Mouse (Mus musculus): Measurements from ENCODE around the gene Folr1. TPM values are rescaled to one million over a fixed set of nuclear protein-coding genes. Genes with fewer than 3 reads are reported as not detected.

The Folr1 gene
- total and polyA plus RNA-seq, 2 experiments from 2014 or later = 28.8 to 78.5 TPM

DNA sequence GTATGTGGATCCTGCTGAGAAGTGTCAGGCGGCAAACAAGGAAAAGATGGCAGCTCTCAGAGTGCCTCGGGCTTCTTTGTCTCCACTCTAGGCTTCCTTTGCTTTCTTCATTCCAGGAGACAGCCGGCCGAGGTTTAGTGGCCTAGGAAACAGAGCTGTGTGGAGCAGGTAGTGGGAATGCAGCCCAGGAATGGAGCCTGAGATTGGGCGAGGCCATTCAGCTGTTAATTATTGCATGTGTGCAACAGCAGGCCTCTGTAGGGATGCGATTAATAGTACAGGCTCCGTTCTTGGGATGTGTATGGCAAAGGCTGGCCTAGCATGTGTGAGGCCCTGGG lies 1.5 kb downstream of the Folr1 start:
- peak overlapping the region; percentile 9; the same call in 1 of the 2 replicates for H3K27ac ChIP-seq

DNA sequence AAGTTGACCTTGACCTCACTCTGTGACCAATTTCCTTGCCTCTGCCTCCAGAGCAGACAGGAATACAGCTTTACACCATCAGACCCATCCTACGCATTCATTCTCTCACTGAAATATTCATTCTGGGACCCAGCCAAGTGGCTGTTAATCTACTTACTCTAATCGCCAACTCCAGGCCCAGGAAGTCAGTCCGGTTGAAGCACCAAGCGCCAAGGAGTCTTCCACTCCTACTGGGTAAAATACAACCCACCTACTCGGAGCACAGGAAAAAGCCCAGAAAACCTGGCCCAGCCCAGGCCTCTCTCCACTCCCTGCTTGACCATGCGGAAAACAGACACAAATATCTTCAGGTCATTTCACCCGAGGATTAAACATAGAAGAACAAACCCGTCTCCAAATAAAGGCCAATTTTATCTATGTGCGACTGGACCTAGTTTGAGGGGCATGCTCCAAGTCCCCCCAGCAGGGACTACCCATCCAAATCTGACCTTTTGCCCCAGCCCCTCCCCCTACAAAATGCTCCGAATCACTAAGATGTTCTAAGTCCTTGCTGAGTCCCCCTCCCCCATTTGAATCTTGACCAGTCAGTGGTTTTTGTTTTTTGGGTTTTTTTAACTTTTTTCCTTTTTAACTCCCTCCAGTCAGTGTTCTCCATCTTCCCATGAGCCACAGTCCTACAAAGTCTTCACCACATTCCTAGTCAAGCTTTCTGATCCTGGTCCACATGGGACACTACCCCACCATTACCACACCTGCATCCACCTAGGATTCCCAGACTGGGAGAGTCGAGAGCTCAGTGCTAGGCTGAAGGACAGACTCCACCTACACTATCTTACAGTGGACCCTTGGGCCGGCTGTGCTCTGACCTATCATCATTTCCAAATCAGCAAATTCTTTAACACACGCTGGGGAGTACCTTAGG lies 2.1 kb downstream of the Folr1 start:
- TF ChIP-seq CTCF (IDR thresholded peaks at IDR 0.05; ENCODE audit: low read depth) = no peak
- 43% methylated on average over 13 of the region's 13 CpGs for WGBS
- H3K4me2 ChIP-seq (ENCODE audit: low read depth, low read length) = no peak overlapping the region
- H3K4me3 ChIP-seq (ENCODE audit: low read length) = no peak overlapping the region
- no peaks in the 10 kb centered on the region for H3K36me3 ChIP-seq (ENCODE audit: insufficient read depth, low read length)
- DNase-seq (ENCODE audit: low spot score) (peak; percentile 20), ATAC-seq (no peak)
- H3K27me3 ChIP-seq (ENCODE audit: insufficient read depth, low read length) = no peaks in the 10 kb centered on the region
- no peaks in the 10 kb centered on the region for H3K4me1 ChIP-seq (ENCODE audit: insufficient read depth, low read length)
- H3K27ac ChIP-seq = peak overlapping the region; percentile 9; the same call in 1 of the 2 replicates
- H3K9ac ChIP-seq (replicated peaks; ENCODE audit: low read length) = no peak overlapping the region
- H3K9me3 ChIP-seq (ENCODE audit: low read length) = no peaks in the 10 kb centered on the region

More for the DNA sequence above, 1.5 kb downstream of the Folr1 start:
- 0 out of 2 replicates have a peak, but pooled peaks have one; percentile 43 for ATAC-seq
- no peaks in the 10 kb centered on the region for H3K4me1 ChIP-seq (ENCODE audit: insufficient read depth, low read length)
- DNase-seq (ENCODE audit: low spot score) = peak; percentile 28
- no peak overlapping the region for H3K4me2 ChIP-seq (ENCODE audit: low read depth, low read length)
- H3K9ac ChIP-seq (replicated peaks; ENCODE audit: low read length) = no peak overlapping the region
- H3K27me3 ChIP-seq (ENCODE audit: insufficient read depth, low read length) = no peaks in the 10 kb centered on the region
- H3K4me3 ChIP-seq (ENCODE audit: low read length) = no peak overlapping the region
- WGBS = 32% methylated on average over 7 of the region's 7 CpGs
- TF ChIP-seq CTCF (IDR thresholded peaks at IDR 0.05; ENCODE audit: low read depth) = no peak
- H3K9me3 ChIP-seq (ENCODE audit: low read length) = no peaks in the 10 kb centered on the region
- no peaks in the 10 kb centered on the region for H3K36me3 ChIP-seq (ENCODE audit: insufficient read depth, low read length)

DNA sequence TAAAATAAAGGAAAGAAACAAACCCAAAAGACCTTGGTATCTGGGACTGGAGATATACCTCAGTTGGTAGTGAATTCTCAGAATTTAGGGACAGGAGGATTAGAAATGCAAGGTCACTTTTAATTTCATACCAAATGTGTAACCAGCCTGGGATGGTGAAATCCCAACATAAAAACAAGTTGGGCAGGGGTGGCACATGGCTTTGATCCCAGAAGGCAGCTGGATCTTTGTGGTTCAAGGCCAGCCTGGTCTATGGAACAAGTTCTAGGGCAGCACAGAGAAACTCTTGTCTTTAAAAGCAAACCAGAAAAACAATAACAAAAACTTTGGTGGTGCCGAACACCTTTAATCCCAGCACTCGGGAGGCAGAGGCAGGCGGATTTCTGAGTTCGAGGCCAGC lies 3.1 kb downstream of the Folr1 start:
- Histone ChIP-seq H3K4me3 (ENCODE audit: low read length) (no peak overlapping the region), H3K4me1 (ENCODE audit: insufficient read depth, low read length) (no peaks in the 10 kb centered on the region), H3K9me3 (ENCODE audit: low read length) (no peaks in the 10 kb centered on the region), H3K27me3 (ENCODE audit: insufficient read depth, low read length) (no peaks in the 10 kb centered on the region), H3K4me2 (ENCODE audit: low read depth, low read length) (no peak overlapping the region), H3K9ac (replicated peaks; ENCODE audit: low read length) (no peak overlapping the region), H3K36me3 (ENCODE audit: insufficient read depth, low read length) (no peaks in the 10 kb centered on the region), H3K27ac (no peak overlapping the region)
- WGBS = 92% methylated on average over 4 of the region's 4 CpGs
- ATAC-seq (no peak), DNase-seq (ENCODE audit: low spot score) (no peak)
- no peak for TF ChIP-seq CTCF (IDR thresholded peaks at IDR 0.05; ENCODE audit: low read depth)

DNA sequence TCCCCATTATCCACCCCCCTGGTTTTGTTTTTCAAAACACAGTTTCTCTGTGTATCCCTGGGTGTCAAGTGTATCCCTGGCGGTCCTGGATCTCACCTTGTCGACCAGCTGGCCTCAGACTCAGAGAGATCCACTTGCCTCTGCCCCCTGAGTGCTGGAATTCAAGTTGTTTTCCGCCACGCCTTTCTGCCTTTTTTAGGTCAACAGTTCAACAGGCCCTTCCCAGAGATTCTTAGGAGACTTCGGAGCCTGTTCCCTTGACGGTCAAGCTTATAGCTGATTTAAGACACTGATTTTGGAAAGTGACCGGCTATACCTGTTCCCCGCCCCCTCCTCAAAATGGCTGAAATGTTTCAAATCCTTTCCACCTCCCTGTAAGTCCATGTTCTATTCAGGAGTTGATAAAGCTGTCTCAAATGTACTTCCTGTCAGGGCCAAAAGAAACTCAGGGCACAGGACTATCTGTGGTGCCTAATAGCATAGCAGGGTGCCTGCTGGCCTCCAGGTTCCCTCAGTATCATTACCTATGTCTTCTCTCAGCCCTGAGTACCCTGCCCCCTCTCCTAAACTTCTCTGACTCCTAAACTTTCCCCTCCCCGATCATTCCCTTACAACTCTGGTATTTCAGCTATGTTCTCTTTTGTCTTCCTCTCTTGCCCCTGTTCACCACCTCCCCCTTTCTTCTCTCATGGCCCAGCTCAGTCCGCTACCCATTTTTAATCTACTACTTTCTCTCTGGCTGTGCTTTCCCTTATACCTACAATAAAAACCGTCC lies 3.9 kb downstream of the Folr1 start:
- no peaks in the 10 kb centered on the region for H3K27me3 ChIP-seq (ENCODE audit: insufficient read depth, low read length)
- WGBS = 81% methylated on average over 11 of the region's 11 CpGs
- H3K27ac ChIP-seq = no peak overlapping the region
- H3K36me3 ChIP-seq (ENCODE audit: insufficient read depth, low read length) = no peaks in the 10 kb centered on the region
- no peak for TF ChIP-seq CTCF (IDR thresholded peaks at IDR 0.05; ENCODE audit: low read depth)
- no peak overlapping the region for H3K4me3 ChIP-seq (ENCODE audit: low read length)
- ATAC-seq (no peak), DNase-seq (ENCODE audit: low spot score) (no peak)
- H3K4me1 ChIP-seq (ENCODE audit: insufficient read depth, low read length) = no peaks in the 10 kb centered on the region
- H3K4me2 ChIP-seq (ENCODE audit: low read depth, low read length) = no peak overlapping the region
- H3K9me3 ChIP-seq (ENCODE audit: low read length) = no peaks in the 10 kb centered on the region
- no peak overlapping the region for H3K9ac ChIP-seq (replicated peaks; ENCODE audit: low read length)

DNA sequence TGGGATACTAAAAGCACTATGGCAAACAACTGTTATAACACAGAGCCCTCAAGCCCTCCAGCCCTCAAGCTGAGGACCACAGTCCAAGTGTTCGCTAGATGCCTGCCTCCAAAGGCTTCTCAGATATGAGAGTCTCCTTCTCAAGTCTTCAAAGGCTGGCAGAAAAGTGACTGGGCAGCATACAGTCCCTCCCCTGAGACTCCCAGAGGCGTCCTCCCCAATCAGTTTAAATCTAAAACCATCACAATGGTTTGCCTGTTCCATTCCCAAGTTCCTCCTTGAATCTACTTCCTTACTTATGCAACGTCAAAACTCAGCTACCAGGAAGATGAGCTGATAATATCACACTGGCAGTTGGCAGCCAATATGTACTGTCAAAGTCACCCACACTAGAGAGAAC lies 7.2 kb downstream of the Folr1 start, which contains the start of gene Anapc15:
TSS of gene Anapc15 (plus strand) at position 301 of the 400 bp plus-strand sequence.
- 82% methylated on average over 3 of the region's 3 CpGs for WGBS
- ATAC-seq = no peak
- no peak within 1 kb of the TSS for H3K4me3 ChIP-seq (ENCODE audit: low read length)

DNA sequence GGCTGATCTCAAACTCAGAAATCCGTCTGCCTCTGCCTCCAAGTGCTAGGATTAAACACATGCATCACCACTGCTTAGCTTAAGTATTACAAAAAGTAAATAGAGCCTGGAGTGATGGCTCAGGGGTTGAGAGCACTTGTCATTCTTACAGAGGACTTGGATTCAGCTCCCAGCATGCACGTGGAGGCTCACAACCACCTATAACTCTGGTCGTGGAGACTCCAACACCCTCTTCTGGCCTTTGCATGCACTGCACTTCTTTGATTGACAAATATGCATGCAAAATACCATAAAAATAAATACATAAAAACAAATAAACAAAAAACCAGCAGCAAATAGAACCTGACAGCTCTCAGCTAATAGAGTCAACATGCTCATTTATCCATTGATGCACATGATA lies 8.3 kb downstream of the Folr1 start:
- Histone ChIP-seq H3K36me3 (ENCODE audit: insufficient read depth, low read length) (no peaks in the 10 kb centered on the region), H3K4me1 (ENCODE audit: insufficient read depth, low read length) (no peaks in the 10 kb centered on the region), H3K4me3 (ENCODE audit: low read length) (no peak overlapping the region), H3K4me2 (ENCODE audit: low read depth, low read length) (no peak overlapping the region), H3K9me3 (ENCODE audit: low read length) (no peaks in the 10 kb centered on the region), H3K27ac (no peak overlapping the region), H3K27me3 (ENCODE audit: insufficient read depth, low read length) (no peaks in the 10 kb centered on the region), H3K9ac (replicated peaks; ENCODE audit: low read length) (no peak overlapping the region)
- no peak for ATAC-seq
- no peak for TF ChIP-seq CTCF (IDR thresholded peaks at IDR 0.05; ENCODE audit: low read depth)
- 70% methylated on average over 3 of the region's 3 CpGs for WGBS
- DNase-seq (ENCODE audit: low spot score) = no peak

More for the DNA sequence above, 7.2 kb downstream of the Folr1 start, which contains the start of gene Anapc15:
- no peaks in the 10 kb centered on the region for H3K9me3 ChIP-seq (ENCODE audit: low read length)
- H3K27me3 ChIP-seq (ENCODE audit: insufficient read depth, low read length) = no peaks in the 10 kb centered on the region
- DNase-seq (ENCODE audit: low spot score) = no peak
- H3K4me1 ChIP-seq (ENCODE audit: insufficient read depth, low read length) = no peaks in the 10 kb centered on the region
- TF ChIP-seq CTCF (IDR thresholded peaks at IDR 0.05; ENCODE audit: low read depth) = no peak
- no peak within 1 kb of the TSS for H3K4me2 ChIP-seq (ENCODE audit: low read depth, low read length)
- no peak within 1 kb of the TSS for H3K9ac ChIP-seq (replicated peaks; ENCODE audit: low read length)
- H3K27ac ChIP-seq = no peak within 1 kb of the TSS
- H3K36me3 ChIP-seq (ENCODE audit: insufficient read depth, low read length) = no peaks in the 10 kb centered on the region
